Mouse (Mus musculus): Measurements from ENCODE around the gene Mmp15. TPM values are rescaled to one million over a fixed set of nuclear protein-coding genes. Genes with fewer than 3 reads are reported as not detected.
"Not testable (repeated sequence)": the region's sequence is repeated elsewhere in the genome, so short reads cannot be mapped to it uniquely, and the experiment has no call there.

Mmp15 gene
- total RNA-seq, 1 experiment from 2014 or later, result 0.12 TPM

- no peak for ATAC-seq (ENCODE audit: extremely low read depth, insufficient number of reproducible peaks, low FRiP score, poor library complexity, severe bottlenecking)
Observed at GRCm38 (mm10) chr8:95369581-95370326, 17.7 kb downstream of the Mmp15 start.

DNA sequence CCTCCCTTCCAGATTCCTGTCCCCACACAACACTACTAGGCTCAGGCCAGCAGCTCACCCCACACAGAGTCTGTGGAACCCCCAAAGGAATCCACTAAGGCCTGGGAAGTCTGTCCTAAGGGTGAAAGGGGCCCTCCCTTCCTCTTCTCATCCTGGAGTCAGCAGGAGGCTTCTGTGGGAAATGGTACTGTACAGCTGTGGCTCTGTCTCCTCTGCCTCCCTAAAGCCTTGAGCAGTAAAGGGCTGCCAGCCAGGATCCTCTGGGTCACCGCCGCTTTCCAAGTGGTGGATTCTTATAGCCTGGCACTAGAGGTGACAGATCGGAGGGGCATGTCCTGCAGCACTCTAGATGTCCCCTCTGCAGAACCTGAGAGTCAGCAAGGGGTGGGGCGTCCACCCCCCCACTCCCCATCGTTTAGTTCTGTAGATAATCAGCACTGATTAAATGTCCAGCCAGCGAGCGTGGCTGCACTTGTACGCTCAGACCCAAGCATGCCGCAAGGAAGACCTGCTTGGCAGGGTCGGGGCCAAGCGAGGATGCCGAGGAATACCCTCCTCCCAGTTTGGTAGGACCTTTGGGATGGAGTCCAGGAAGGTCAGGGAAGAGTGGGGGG is 21.4 kb downstream of the Mmp15 start:
- ATAC-seq (ENCODE audit: extremely low read depth, insufficient number of reproducible peaks, low FRiP score, poor library complexity, severe bottlenecking), result no peak

GRCm38 (mm10) chr8:95374429-95374828 is 22.4 kb downstream of the Mmp15 start:
- ATAC-seq (ENCODE audit: extremely low read depth, insufficient number of reproducible peaks, low FRiP score, poor library complexity, severe bottlenecking), result no peak

- no peak for ATAC-seq (ENCODE audit: extremely low read depth, insufficient number of reproducible peaks, low FRiP score, poor library complexity, severe bottlenecking)
Observed at GRCm38 (mm10) chr8:95375374-95375930, 23.4 kb downstream of the Mmp15 start.

GRCm38 (mm10) chr8:95376309-95376999 is 24.4 kb downstream of the Mmp15 start:
- ATAC-seq (ENCODE audit: extremely low read depth, insufficient number of reproducible peaks, low FRiP score, poor library complexity, severe bottlenecking), result no peak

DNA sequence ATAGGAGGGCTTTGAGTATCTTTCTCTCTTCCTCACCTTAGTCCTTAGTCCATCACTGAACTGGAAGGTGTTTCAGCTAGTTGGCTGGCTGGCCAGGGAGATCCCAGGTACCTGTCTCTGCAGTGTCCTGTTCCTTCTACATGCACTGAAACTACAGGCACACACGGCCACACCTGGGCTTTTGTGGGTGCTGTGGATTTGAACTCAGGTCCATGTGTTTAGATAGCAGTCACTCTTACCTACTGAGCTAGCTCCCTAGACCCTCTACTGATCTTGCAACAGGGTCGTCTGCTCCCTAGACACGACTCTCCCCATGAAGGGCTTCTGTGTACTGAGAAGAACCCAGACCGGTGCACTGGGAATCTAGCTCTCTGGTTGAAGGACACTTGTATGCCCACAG is 25.0 kb downstream of the Mmp15 start:
- ATAC-seq (ENCODE audit: extremely low read depth, insufficient number of reproducible peaks, low FRiP score, poor library complexity, severe bottlenecking), result no peak

DNA sequence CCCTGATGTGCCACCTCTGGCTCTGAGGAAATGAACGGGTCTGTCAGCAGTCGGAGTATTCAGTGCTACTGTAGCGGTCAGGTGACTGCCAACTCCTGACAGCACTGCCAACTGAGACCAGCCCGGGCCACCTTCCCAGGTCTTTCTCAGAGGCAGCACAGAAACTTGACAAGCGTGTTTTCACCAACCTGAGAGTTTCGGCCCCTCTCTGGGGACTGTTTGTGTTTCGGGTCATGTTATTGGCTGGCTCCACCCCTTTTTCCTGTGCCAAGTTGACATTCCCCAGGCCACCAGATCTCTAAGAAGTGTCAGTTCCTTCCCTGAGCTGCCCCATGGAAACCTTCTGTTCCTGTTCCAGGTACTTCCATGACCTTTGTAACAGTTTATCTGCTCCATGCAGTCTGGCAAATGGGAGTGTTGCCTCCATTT is 25.8 kb downstream of the Mmp15 start:
- 0 out of 2 replicates have a peak, but pooled peaks have one; percentile 4 for ATAC-seq (ENCODE audit: extremely low read depth, insufficient number of reproducible peaks, low FRiP score, poor library complexity, severe bottlenecking)

DNA sequence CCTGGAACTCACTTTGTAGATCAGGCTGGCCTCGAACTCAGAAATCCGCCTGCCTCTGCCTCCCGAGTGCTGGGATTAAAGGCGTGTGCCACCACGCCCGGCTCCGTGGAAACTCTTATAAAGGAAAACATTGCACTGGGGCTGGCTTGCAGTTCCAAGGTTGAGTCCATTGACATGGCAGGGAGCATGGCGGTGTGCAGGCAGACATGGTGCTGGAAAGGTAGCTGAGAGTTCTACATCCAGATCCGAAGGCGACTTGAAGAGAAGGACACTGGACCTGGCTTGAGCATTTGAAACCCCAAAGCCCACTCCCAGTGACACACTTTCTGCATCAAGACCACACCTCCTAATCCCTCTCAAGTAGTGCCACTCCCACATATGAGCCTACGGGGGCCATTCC is 26.9 kb downstream of the Mmp15 start:
- not testable (repeated sequence) for ATAC-seq (ENCODE audit: extremely low read depth, insufficient number of reproducible peaks, low FRiP score, poor library complexity, severe bottlenecking)

DNA sequence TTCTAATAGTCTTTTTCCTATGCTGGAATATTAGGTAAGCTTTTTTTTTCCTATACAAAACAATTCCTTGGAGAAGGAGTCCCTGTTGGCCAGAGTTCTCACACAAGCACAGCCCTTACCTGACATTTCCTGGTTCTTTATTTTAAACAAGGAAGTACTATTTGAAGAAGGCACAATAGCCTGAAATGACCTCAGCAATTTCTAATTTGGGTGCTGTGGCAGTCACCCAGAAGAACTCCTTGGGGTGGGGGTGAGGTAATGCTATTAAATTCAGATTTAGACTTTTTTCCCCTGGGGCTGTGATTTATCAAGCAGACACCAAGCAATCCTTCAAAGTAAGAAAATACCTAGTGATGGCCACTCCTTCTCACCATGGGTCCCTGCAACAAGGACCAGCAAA is 28.9 kb downstream of the Mmp15 start:
- no peak for ATAC-seq (ENCODE audit: extremely low read depth, insufficient number of reproducible peaks, low FRiP score, poor library complexity, severe bottlenecking)

DNA sequence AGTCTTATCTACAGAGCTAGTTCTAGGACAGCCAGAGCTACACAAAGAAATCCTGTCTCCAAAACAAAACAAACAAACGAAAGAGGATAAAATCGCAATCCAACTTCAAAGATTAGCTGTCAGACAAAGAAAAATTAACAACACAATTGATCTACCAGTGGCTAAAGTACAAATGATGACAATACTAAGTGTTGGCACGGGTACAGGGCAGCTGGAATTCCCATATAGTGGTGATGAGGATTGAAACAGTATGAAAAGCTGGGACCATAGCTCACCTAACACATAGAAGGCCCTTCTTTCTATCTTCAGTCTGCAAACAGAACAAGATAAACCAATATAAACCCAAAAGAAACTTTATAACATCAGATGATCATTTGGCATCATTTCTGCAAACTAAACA is 29.5 kb downstream of the Mmp15 start:
- no peak for ATAC-seq (ENCODE audit: extremely low read depth, insufficient number of reproducible peaks, low FRiP score, poor library complexity, severe bottlenecking)

DNA sequence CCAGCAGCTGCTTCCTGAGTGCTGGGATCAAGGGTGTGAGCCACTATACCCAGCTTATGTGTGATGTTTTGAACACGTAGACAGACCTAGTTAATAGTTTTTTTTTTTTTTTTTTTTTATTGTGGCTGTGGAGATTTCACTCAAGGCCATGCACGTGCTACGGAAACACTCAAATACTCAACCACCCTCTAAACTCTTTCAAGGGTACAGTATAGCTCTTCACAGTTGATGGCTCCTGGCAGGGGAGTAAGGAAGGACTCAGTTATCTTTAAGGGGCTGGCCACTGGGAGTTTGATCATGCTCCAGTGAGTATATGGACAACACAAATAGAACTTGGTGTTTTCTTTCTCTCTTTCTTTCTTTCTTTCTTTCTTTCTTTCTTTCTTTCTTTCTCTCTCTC is 32.4 kb downstream of the Mmp15 start:
- no peak for ATAC-seq (ENCODE audit: extremely low read depth, insufficient number of reproducible peaks, low FRiP score, poor library complexity, severe bottlenecking)

DNA sequence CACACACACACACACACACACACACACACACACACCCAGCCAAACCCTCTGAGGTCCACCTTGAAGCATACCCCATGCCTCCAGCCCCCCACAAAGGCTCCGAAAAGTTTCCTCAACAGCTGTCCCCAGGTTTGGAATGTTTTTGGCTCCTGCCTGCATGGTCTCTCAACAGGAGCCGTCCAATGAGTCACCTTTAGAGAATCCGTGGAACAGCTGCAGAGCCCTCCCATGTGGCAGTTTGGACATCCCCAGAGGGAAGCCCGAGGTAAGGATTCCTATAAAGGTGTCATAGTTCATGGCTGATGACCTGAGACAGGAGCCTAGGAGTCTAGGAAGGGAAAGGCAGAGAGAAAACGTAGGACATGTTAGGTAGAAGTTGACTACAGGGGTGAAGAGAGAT is 34.0 kb downstream of the Mmp15 start:
- ATAC-seq (ENCODE audit: extremely low read depth, insufficient number of reproducible peaks, low FRiP score, poor library complexity, severe bottlenecking), result no peak

GRCm38 (mm10) chr8:95387221-95387620 is 35.2 kb downstream of the Mmp15 start:
- ATAC-seq (ENCODE audit: extremely low read depth, insufficient number of reproducible peaks, low FRiP score, poor library complexity, severe bottlenecking), result no peak

GRCm38 (mm10) chr8:95387936-95388335 is 35.9 kb downstream of the Mmp15 start:
- ATAC-seq (ENCODE audit: extremely low read depth, insufficient number of reproducible peaks, low FRiP score, poor library complexity, severe bottlenecking), result no peak

GRCm38 (mm10) chr8:95390312-95390711 is 38.2 kb downstream of the Mmp15 start:
- no peak for ATAC-seq (ENCODE audit: extremely low read depth, insufficient number of reproducible peaks, low FRiP score, poor library complexity, severe bottlenecking)

GRCm38 (mm10) chr8:95391101-95391500 is 39.0 kb downstream of the Mmp15 start:
- ATAC-seq (ENCODE audit: extremely low read depth, insufficient number of reproducible peaks, low FRiP score, poor library complexity, severe bottlenecking), result no peak

DNA sequence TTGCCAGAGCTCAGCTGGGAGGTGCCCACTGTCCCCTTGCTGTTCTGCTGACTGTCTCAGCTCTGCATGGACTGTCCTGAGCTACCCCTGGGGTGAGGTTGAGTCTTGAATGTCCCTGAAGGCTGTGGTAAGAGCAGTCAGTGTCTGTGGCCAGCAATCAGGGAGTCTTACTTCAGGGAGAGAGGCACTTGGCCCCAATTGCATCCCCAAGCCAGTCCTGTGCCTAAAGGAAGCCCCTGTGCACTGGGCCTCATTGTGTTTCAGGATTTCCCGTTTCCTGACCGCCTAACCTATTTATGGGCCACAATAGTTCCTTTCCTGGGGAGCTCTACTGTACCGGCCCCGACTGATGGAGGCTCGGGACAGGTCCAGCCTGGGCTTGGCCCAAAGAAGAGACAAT is 40.5 kb downstream of the Mmp15 start:
- no peak for ATAC-seq (ENCODE audit: extremely low read depth, insufficient number of reproducible peaks, low FRiP score, poor library complexity, severe bottlenecking)

DNA sequence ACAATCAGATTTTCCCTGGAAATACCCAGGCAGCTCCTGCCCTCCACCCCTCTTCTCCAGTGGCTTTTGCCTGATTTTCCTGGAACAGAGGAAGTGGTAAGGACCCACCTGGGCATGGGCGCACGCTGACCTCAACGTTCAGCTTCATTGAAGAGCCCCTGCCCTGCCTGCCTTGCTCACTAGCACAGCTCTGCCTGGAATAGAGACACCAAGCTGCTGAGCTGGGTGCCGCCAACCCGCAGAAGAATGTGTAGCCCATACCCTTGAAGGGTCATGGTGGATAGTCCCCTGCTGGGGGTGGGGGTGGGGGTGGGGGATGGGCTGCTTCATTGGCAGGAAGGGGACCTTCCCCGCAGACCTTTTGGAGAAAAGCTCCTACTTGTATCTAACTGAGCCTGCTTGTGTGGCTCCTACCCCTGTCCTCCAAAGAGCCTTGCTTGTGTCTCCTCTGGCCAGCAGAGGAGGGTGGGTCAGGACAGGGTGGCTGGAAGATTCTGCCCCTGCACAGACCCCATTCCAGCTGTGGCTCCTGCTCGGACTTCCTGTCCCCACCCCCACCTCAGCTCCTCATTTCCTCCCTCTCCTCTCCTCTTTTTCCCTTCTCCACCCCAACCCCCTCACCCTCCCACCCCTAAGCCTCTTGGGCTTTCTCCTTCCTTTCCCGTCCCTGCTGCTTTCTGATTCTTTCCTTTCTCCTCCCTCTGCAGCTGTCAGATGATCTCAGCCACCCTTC is 43.3 kb downstream of the Mmp15 start:
- ATAC-seq (ENCODE audit: extremely low read depth, insufficient number of reproducible peaks, low FRiP score, poor library complexity, severe bottlenecking), result no peak

DNA sequence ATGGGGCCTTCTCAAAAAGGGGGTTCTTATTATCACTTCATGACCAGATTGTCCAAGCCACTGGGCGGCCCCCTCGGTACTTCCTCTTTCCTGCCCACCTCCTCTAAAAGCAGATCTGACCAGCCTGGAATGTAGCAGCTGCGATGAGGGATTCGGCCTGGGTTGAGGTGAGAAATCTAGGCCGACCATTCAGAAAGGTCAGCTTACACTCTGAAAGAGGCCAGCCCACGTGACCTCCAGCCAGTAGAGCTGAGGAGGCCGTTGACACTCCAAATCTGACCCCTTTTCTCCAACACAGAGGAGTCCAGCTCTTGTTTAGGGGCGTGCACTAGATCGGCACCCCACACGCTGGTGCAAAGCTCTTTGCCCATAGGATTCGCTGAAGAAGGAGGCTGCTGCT is 44.7 kb downstream of the Mmp15 start:
- no peak for ATAC-seq (ENCODE audit: extremely low read depth, insufficient number of reproducible peaks, low FRiP score, poor library complexity, severe bottlenecking)

Data from neutrophil, adult 5-6 weeks (primary cell).